Mouse (Mus musculus): ENCODE measurements around the gene B4galnt1.
"Not testable (repeated sequence)": the region's sequence is repeated elsewhere in the genome, so short reads cannot be mapped to it uniquely, and the experiment has no call there.

Gene B4galnt1

DNA sequence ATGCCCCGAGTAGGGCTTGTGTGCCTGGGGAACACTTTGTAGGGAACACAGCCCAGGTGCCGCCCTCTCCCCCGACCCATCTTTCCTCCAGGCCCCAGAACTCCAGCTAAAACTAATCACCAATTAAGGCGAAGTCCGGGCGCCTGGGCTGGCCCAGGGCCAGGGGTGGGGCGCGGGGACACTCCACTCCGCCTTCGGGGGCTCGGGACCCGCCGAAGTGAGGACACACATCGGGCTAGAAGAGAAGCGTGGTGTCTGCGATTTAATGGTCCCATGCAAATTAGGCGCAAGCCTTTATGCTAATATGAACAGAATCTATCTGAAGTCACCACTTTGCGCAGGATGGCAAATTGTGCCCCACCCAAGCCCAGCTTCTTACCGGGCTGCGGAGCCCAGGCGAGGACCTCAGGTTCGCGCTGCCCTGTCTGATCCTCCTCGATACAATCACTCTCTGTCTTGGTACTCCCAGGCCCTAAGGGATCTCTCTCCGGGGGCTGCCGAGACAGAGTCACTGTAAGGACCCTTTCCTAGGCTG is 24.2 kb downstream of the B4galnt1 start:
- no peak for DNase-seq (ENCODE audit: low read depth, low spot score)

DNA sequence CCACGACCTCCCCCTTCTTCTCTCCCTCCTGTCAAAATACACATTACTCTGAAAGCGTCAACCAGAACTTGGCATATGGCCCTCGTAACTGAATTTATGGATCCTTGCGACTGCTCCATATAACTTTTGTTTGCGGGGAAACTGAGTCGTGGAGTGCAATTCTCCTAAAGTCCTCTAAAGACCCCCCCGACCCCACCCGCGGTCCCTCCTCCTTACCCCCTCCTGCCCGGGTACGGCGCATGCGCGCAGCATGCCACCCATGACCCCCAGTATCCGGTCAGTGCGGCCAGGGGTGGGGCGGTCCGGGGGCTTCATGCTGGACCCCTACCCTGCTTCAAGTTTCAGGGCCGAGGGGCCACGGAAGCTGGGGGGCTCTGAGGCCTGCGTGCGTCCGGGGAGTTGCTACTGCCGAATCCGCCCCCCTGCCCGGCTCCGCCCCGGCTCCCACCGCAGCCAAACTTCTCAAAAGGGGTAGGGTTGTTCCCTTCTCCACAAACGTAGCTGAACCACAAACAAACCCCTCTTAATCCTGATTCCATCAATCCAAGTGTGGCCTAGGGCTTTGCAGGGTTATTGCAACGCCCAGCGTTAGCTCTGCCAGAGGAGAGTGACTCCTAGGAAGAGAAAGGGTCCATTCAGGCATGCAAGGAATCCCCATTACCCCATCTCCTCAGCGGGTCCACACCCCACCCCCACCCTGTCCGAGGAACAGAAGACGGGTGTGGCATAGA is 24.8 kb downstream of the B4galnt1 start, which contains the start of gene Arhgef25:
Gene Arhgef25, minus strand, starts transcription at position 433 of the 731 bp plus-strand sequence.
- no peak for DNase-seq (ENCODE audit: low read depth, low spot score)

DNA sequence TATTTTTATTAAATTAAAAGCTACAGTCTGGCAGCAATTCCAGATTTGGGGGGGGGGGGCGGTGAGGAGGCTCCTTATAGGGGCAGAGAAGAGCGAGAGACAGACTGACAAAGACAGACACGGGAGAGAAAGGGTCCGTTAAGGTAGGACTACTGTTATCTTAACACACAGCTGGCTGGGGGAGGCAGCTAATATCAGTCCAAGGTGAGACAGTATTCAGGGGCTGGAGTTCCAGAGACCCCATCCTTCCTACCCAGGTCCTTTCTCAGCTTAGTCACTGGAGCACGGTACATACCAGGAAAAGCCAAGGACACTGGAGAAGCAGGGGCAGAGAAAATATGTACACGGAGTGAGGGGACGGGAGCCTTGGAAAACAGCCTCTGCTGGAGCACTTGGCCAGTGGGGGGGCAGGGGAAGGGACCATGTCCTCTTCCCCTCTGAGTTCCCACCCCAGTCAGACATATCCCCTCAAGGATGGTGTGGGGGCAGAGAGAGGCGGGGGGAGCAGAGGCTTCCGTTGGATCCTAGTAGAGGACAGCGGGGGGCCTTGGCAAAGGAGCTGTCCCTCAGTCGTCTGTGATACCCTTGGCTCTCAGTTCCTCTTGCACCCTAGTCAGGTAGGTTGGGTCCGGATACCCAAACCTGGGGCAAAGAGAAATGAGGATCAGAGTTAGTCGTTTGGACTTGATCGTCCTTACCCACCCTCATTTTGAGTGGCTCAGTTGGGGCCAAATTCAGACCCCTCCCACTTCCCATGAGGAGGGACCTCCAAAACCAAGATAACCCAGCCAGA is 25.6 kb downstream of the B4galnt1 start:
- no peak for DNase-seq (ENCODE audit: low read depth, low spot score)

DNA sequence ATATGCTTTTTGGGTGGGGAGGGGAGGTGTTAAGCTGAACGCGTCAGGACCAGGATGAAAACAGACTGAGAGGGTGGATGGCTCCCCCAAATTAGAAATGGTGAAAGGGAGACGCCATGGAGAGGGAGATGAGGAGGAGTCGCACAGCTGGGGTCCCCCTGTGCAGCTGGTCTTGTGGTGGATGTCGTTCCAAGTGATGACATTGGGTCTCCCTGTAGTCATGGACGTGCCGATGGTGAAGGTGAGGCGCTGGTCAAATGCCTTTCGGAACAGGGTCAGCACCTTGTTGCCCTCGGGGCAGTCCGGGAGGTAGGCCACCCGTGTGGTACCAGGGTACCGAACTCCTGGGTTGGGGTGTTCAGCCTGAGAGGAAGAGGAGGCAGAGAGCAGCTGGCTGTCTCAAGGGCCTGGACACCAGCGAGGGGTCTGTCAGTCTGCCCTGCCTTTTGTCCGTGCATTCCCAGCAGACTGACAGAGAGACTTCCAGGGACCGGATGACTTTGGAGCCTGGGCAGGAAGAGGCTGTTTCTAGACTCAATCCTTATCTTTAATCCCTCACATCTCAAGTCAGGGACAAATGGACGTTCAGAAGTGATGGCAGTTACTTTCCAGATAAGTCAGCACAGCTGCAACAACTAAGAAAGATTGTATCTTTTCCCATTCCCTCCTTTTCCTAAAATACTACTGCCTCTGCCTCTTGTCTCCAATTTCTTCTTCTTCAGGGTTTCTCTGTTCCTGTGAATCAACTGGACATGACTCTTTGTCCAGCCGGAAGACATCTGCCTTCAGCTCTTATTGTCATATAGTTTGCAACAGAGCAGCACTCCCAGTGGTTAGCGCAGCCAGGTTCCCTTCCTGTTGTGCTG is 26.4 kb downstream of the B4galnt1 start:
- no peak for DNase-seq (ENCODE audit: low read depth, low spot score)

GRCm38 (mm10) chr10:127192057-127192328 is 27.0 kb downstream of the B4galnt1 start:
- not testable (repeated sequence) for DNase-seq (ENCODE audit: low read depth, low spot score)

- no peak for DNase-seq (ENCODE audit: low read depth, low spot score)
Observed at GRCm38 (mm10) chr10:127193011-127193410, 28.0 kb downstream of the B4galnt1 start.

GRCm38 (mm10) chr10:127194428-127195327 is 29.7 kb downstream of the B4galnt1 start:
- DNase-seq (ENCODE audit: low read depth, low spot score) = no peak

DNA sequence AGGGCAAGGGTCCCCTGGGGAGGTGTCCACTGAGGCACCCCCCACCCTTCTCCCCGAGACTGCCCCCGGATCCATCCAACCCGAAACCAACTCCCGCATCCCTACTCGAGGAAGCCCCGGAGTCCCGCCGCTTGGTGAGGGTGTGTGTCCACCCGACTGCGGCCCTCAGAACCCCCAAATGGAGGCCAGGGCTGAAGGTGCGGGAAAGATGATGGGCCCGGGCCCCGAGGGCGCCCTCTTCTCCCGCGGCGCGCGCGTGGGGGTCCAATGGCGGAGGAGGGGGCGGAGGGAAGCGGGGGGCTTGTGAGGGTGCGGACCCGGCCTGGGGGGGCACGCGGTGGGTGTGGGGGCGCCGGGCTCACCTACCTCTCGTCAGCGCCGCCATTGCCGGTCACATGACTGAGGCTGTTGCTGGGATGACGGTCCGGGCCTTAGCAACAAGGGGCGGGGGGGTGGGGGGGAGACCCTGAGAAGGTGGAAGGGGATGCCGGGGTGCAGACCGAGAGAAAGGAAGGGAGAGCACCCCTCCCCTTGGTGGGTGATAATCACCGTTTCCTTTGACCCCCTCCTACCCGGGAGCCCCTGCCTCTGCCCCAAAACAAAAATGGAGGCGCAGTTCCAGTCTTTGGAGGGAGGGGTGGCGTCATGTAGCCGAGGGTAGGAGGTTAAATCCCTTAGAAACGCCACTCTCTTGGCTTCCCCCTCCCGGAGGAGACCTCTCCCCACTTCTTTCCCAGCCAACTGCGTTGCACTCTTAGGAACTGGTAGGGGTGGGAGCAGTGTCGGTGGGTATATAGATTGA is 30.5 kb downstream of the B4galnt1 start, which contains the start of gene Dtx3:
Gene Dtx3, minus strand, starts transcription at position 401 of the 802 bp plus-strand sequence.
- no peak for DNase-seq (ENCODE audit: low read depth, low spot score)

GRCm38 (mm10) chr10:127196392-127196791 is 31.4 kb downstream of the B4galnt1 start:
- DNase-seq (ENCODE audit: low read depth, low spot score) = peak; percentile 79

- no peak for DNase-seq (ENCODE audit: low read depth, low spot score)
Observed at GRCm38 (mm10) chr10:127197104-127197503, 32.1 kb downstream of the B4galnt1 start.

GRCm38 (mm10) chr10:127197505-127198110 is 32.6 kb downstream of the B4galnt1 start:
- no peak for DNase-seq (ENCODE audit: low read depth, low spot score)

GRCm38 (mm10) chr10:127198492-127198891 is 33.5 kb downstream of the B4galnt1 start:
- no peak for DNase-seq (ENCODE audit: low read depth, low spot score)

DNA sequence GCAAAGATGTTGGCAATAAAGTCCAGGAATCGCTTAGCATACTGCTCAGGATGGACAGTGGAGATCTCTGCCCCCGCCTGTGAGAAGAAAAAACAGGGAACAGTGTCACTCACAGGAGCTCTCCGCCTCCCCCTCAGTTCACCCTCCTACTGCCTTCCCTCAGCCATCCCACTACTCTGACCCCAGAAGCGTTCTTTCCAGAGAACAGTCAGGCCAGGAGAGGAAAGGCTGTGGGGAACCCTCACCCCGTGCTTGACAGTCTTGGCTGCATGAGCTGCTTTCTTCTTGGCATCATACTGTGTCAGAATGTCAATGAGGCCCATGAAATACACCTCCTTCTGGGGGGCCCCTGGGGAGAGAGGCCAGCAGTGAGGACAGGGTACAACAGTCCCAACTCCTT is 34.0 kb downstream of the B4galnt1 start:
- DNase-seq (ENCODE audit: low read depth, low spot score) = no peak

DNA sequence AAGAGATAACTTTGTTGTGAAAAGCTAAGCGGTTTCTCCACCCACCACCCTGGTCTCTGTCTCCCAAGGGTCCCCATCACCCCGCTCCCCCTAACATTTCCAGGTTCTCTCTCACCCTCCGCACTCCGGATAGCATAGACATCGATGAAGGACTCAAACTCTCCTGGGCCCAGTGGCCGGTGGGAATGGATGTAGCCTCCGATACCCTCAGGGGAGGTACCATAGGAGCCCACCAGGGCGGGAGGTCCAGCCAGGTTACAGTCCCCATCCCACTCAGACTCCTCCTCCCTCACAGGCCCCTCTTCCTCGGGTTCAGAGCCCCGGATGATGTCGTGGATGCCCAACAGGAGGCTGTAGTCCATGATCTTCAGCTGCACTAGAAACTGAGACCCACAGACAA is 34.4 kb downstream of the B4galnt1 start:
- DNase-seq (ENCODE audit: low read depth, low spot score) = no peak

DNA sequence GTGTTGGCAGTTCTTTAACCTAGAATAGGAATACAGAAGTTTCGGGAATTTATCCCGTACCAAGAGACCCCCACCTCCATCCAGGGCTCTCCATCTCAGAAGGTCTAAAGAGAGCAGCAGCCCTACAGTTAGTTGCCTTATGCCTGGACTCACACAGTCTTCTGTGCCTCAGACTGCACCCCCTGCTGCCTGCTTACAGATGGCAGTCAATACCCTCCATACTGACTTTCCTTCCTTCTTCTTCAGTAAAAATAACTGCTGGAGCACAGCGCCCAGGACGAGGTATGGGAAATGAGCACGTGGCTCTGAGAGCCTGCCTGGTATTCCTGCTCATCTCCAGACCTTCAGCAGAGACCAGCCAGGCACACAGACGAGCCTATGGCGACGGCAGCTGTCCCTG is 35.3 kb downstream of the B4galnt1 start:
- no peak for DNase-seq (ENCODE audit: low read depth, low spot score)

GRCm38 (mm10) chr10:127203106-127203505 is 38.1 kb downstream of the B4galnt1 start:
- no peak for DNase-seq (ENCODE audit: low read depth, low spot score)

- DNase-seq (ENCODE audit: low read depth, low spot score) = no peak
Observed at GRCm38 (mm10) chr10:127204589-127204988, 39.6 kb downstream of the B4galnt1 start.

DNA sequence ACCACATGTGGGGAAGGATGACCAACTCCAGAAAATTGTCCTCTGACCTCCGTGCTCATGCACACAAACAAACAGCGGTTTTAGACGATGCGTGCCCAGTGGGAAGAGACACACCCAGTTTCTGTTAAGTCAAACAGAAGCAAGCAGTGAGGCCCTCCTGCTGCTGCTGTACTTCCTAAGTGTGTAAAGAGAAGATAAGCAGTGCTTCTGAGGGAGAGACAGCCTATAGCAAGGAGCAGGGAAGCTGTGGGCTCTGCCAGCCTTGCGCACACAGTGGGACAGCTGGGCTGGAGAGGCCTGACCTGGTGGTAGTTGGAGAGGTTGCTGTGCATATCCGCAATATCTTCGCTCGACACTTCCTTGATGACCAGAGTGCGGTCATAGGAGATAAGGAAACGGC is 40.3 kb downstream of the B4galnt1 start:
- DNase-seq (ENCODE audit: low read depth, low spot score) = no peak

DNA sequence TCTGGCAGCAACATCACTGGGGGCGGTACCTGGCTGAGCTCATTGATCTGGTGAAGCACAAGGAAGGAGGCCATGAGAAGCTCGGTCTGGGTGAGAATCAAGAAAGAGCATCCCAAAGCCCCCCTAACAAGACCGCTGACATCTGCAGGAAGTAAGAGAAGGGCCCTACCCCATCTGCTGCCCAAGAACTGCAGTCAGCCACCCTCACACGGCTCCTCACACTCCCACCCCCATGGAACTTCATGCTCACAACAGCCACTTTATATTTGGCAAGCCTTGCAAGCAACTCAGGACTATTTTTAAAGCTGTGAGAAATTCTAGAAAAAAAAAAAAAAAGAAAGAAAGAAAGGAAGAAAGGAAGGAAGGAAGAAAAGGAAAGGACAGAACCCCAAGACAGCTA is 43.9 kb downstream of the B4galnt1 start:
- peak; percentile 83 for DNase-seq (ENCODE audit: low read depth, low spot score)
